Mouse (Mus musculus) liver, embryonic 11.5 days (tissue): ENCODE results near the gene Tectb. TPM values are rescaled to one million over a fixed set of nuclear protein-coding genes. Genes with fewer than 3 reads are reported as not detected.
"Not testable (repeated sequence)": the region's sequence is repeated elsewhere in the genome, so short reads cannot be mapped to it uniquely, and the experiment has no call there.

Experiments
- ATAC-seq: fragments of 200-750 bp; cut with Nextera tagmentation; replicated peaks from 2 replicates; pipeline ENCODE4 v1.8.0; 2017; ENCODE audit warnings: moderate number of reproducible peaks, mild to moderate bottlenecking, moderate TSS enrichment, moderate library complexity; ENCODE audit not compliant: low FRiP score
- DNase-seq: peaks from one replicate; pipeline ENCODE4 v3.0.0-alpha.2; 2017; ENCODE audit warnings: low spot score
- H3K27ac ChIP-seq: fragments of 300-500 bp; sonication (generic); 2 replicates; pipeline ENCODE4 v1.5.1; 2014; ENCODE audit warnings: mild to moderate bottlenecking, low read depth, low read length, control low read depth
- H3K27me3 ChIP-seq: fragments of 300-500 bp; sonication (generic); replicated peaks from 2 replicates; pipeline ENCODE4 v1.6.1; 2014; ENCODE audit warnings: low read length, mixed read lengths; ENCODE audit not compliant: control insufficient read depth, insufficient read depth
- H3K36me3 ChIP-seq: fragments of 300-500 bp; sonication (generic); 2 replicates; pipeline ENCODE4 v1.6.1; 2014; ENCODE audit warnings: mild to moderate bottlenecking, low read length, moderate library complexity, mixed read lengths; ENCODE audit not compliant: control insufficient read depth, insufficient read depth
- H3K4me1 ChIP-seq: fragments of 300-500 bp; sonication (generic); replicated peaks from 2 replicates; pipeline ENCODE4 v1.6.1; 2014; ENCODE audit warnings: low read length, mixed read lengths; ENCODE audit not compliant: control insufficient read depth, insufficient read depth
- H3K4me2 ChIP-seq: fragments of 300-500 bp; sonication (generic); 2 replicates; pipeline ENCODE4 v1.6.1; 2014; ENCODE audit warnings: mild to moderate bottlenecking, control low read depth, moderate library complexity
- H3K4me3 ChIP-seq: fragments of 300-500 bp; sonication (generic); 2 replicates; pipeline ENCODE4 v1.5.1; 2014; ENCODE audit warnings: low read depth, low read length, control low read depth
- H3K9ac ChIP-seq: fragments of 300-500 bp; sonication (generic); 2 replicates; pipeline ENCODE4 v1.6.1; 2014; ENCODE audit warnings: low read depth, low read length, control low read depth
- H3K9me3 ChIP-seq: fragments of 300-500 bp; sonication (generic); 2 replicates; pipeline ENCODE4 v1.6.1; 2016; ENCODE audit warnings: low read length, inconsistent platforms, mixed read lengths; ENCODE audit not compliant: control insufficient read depth
- WGBS: fragments of 180-500 bp; shearing (Covaris S2); extraction: QIAGEN DNeasy Blood & Tissue Kit; methylation state at CpG from one replicate; pipeline ENCODE4 v1.1.7; 2014; 5-methylcytosine and 5-hydroxymethylcytosine counted together
- polyA plus RNA-seq: library from polyadenylated mRNA; unstranded; fragments of >200 nt; fragmentation: Nextera tagmentation; extraction: Ambion mirVana; gene quantifications from 2 replicates; pipeline ENCODE4 v1.2.1, GENCODE M21; 2014

Gene Tectb
- polyA plus RNA-seq, 1 experiment from 2014 or later: not detected

GRCm38 (mm10) chr19:55169236-55169729 is 11.2 kb upstream of the Tectb start:
- H3K9me3 ChIP-seq, H3K27ac ChIP-seq, H3K4me2 ChIP-seq, H3K27me3 ChIP-seq, H3K36me3 ChIP-seq, H3K4me1 ChIP-seq, H3K9ac ChIP-seq, H3K4me3 ChIP-seq, DNase-seq, ATAC-seq: not testable (repeated sequence)
- WGBS: 83% methylated on average over 8 of the region's 8 CpGs

GRCm38 (mm10) chr19:55170399-55170798 is 10.1 kb upstream of the Tectb start:
- Histone ChIP-seq H3K27ac (no peak overlapping the region), H3K4me1 (no peaks in the 10 kb centered on the region), H3K4me2 (no peak overlapping the region), H3K9ac (no peak overlapping the region), H3K36me3 (no peaks in the 10 kb centered on the region), H3K27me3 (no peaks in the 10 kb centered on the region), H3K9me3 (no peaks in the 10 kb centered on the region; the same call in 1 of the 2 replicates), H3K4me3 (no peak overlapping the region)
- DNase-seq: no peak
- ATAC-seq: no peak

GRCm38 (mm10) chr19:55171585-55171984 is 8.9 kb upstream of the Tectb start:
- DNase-seq: no peak
- 62% methylated on average over 1 of the region's 1 CpGs for WGBS

DNA sequence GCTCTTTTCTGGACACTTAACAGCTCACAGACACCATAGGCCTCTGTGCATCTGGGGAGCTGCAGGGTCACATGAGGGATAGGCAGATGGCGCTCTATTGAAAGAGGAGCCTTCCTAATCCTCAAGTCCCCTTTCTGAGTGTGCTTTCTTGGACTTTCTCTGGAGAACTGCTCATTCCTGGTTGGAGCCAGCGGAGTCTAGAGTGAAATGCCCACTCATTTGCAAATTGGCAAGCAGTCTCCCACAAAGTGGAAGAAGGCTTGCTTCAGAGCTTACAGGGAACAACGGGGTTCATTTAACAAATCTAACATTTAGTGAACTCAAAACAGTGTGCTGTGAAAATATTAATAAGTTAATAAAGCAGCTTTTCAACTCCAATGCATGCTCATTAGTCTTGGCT is 3.4 kb upstream of the Tectb start:
- DNase-seq (no peak), ATAC-seq (no peak)
- H3K4me1 ChIP-seq: no peaks in the 10 kb centered on the region
- no peak overlapping the region for H3K4me2 ChIP-seq
- H3K4me3 ChIP-seq: no peak overlapping the region
- H3K36me3 ChIP-seq: no peaks in the 10 kb centered on the region
- 84% methylated on average over 3 of the region's 3 CpGs for WGBS
- H3K27ac ChIP-seq: no peak overlapping the region
- H3K9ac ChIP-seq: no peak overlapping the region
- no peaks in the 10 kb centered on the region for H3K27me3 ChIP-seq
- H3K9me3 ChIP-seq: no peaks in the 10 kb centered on the region

More at GRCm38 (mm10) chr19:55171585-55171984, 8.9 kb upstream of the Tectb start:
- H3K9ac ChIP-seq: no peak overlapping the region
- no peaks in the 10 kb centered on the region; the same call in 1 of the 2 replicates for H3K9me3 ChIP-seq
- H3K4me3 ChIP-seq: no peak overlapping the region
- no peaks in the 10 kb centered on the region for H3K4me1 ChIP-seq
- no peak overlapping the region for H3K4me2 ChIP-seq
- H3K36me3 ChIP-seq: no peaks in the 10 kb centered on the region
- no peak overlapping the region for H3K27ac ChIP-seq
- ATAC-seq: no peak
- no peaks in the 10 kb centered on the region for H3K27me3 ChIP-seq

DNA sequence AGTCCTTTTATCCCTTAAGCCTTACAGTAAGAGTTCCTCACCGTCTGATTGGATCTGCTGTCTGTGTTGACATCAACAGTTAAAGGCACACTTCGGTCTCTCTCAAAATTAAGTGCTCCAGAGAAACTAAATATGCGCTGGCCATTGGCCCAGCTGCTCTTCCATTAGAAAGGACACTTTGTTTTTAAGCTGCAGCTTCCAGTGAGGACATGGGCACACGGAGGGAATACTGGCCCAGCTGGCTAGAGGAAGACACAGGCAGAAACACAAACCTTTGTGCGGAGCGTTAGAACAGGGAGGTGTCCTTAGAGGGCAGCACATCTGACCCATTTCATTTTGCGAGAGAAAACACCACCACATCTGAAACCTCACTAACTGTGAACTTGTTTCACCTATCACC is 3.9 kb downstream of the Tectb start:
- no peak overlapping the region for H3K9ac ChIP-seq
- H3K36me3 ChIP-seq: no peaks in the 10 kb centered on the region
- no peaks in the 10 kb centered on the region for H3K27me3 ChIP-seq
- WGBS: 79% methylated on average over 7 of the region's 7 CpGs
- H3K4me1 ChIP-seq: no peaks in the 10 kb centered on the region
- H3K4me2 ChIP-seq: no peak overlapping the region
- H3K9me3 ChIP-seq: no peaks in the 10 kb centered on the region
- no peak for DNase-seq
- no peak overlapping the region for H3K4me3 ChIP-seq
- no peak for ATAC-seq
- no peak overlapping the region for H3K27ac ChIP-seq

DNA sequence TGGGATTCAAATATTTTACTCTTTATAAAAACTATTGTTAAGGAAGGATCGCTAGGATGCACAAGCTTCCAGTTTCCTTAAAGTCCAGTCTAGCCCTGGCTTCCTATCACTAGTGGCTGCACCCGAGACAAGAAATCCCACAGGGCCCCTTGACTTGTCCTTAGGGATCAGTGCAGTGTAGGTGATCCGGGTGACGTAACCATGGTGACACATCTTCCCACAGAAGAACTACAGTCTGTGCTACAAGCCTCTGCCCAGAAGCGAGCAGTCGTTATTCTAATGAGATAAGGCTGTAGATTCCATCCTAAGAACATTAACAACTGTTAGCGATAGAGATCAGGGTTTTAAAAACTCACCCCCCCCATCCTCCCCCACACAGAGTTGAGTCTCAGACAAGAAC is 4.5 kb downstream of the Tectb start:
- H3K9ac ChIP-seq: no peak overlapping the region
- H3K4me2 ChIP-seq: no peak overlapping the region
- WGBS: 77% methylated on average over 7 of the region's 7 CpGs
- DNase-seq (no peak), ATAC-seq (no peak)
- no peak overlapping the region for H3K27ac ChIP-seq
- no peaks in the 10 kb centered on the region for H3K27me3 ChIP-seq
- no peaks in the 10 kb centered on the region for H3K4me1 ChIP-seq
- H3K9me3 ChIP-seq: no peaks in the 10 kb centered on the region
- H3K36me3 ChIP-seq: no peaks in the 10 kb centered on the region
- H3K4me3 ChIP-seq: no peak overlapping the region

GRCm38 (mm10) chr19:55185651-55186050 is 5.1 kb downstream of the Tectb start:
- Histone ChIP-seq H3K4me3 (no peak overlapping the region), H3K4me2 (no peak overlapping the region), H3K27me3 (no peaks in the 10 kb centered on the region), H3K9ac (no peak overlapping the region), H3K4me1 (no peaks in the 10 kb centered on the region), H3K9me3 (no peaks in the 10 kb centered on the region), H3K36me3 (no peaks in the 10 kb centered on the region), H3K27ac (no peak overlapping the region)
- DNase-seq (no peak), ATAC-seq (no peak)
- WGBS: 71% methylated on average over 3 of the region's 3 CpGs

GRCm38 (mm10) chr19:55190065-55190464 is 9.5 kb downstream of the Tectb start:
- no peaks in the 10 kb centered on the region for H3K4me1 ChIP-seq
- no peaks in the 10 kb centered on the region for H3K27me3 ChIP-seq
- H3K9ac ChIP-seq: no peak overlapping the region
- no peak overlapping the region for H3K27ac ChIP-seq
- no peaks in the 10 kb centered on the region for H3K9me3 ChIP-seq
- DNase-seq: no peak
- WGBS: 70% methylated on average over 5 of the region's 5 CpGs
- no peak overlapping the region for H3K4me3 ChIP-seq
- no peaks in the 10 kb centered on the region for H3K36me3 ChIP-seq
- H3K4me2 ChIP-seq: no peak overlapping the region
- ATAC-seq: no peak

GRCm38 (mm10) chr19:55191596-55191995 is 11.1 kb downstream of the Tectb start:
- Histone ChIP-seq H3K36me3 (no peaks in the 10 kb centered on the region), H3K27me3 (no peaks in the 10 kb centered on the region), H3K4me1 (no peaks in the 10 kb centered on the region), H3K9me3 (no peaks in the 10 kb centered on the region), H3K9ac (no peak overlapping the region), H3K27ac (no peak overlapping the region), H3K4me2 (peak overlapping the region; percentile 19; the same call in 1 of the 2 replicates), H3K4me3 (no peak overlapping the region)
- no peak for ATAC-seq
- DNase-seq: no peak
- WGBS: 73% methylated on average over 2 of the region's 2 CpGs
